Mouse (Mus musculus) heart, adult 2 months (tissue): ENCODE results near the gene Xpo4.
A peak's percentile ranks its signal among the peaks of the same experiment; 100 is the strongest.

Experiments
- CTCF ChIP-seq: fragments of 200-600 bp; IDR thresholded peaks from 2 replicates; pipeline ENCODE4 v1.8.1; 2022; ENCODE audit warnings: antibody characterized with exemption, mild to moderate bottlenecking, moderate library complexity
- EP300 ChIP-seq: fragments of 200-500 bp; IDR thresholded peaks from 2 replicates; pipeline ENCODE4 v1.6.1; 2011; ENCODE audit warnings: low read depth, low read length, control low read depth; ENCODE audit not compliant: insufficient read depth

DNA sequence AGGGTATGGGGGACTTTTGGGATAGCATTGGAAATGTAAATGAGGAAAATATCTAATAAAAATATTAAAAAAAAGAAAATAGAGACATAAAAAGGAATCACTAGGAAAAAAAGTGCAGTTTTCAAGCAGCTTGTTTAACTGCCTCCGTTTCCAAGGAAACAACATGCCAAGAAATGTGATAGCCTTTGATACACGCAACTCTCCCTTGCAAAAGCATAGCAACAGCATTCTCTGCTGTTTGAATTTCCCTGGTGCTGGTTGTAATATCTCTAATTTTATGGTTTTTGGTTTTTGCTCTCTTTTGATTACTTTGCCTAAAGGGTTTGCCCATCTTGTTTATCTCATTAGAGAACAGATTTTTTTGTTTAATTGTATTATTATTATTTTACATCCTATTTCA lies 10.3 kb upstream of the Xpo4 start:
- TF ChIP-seq CTCF (peak; percentile 16), EP300 (no peak)
